Mouse (Mus musculus): ENCODE results near the gene Srsf6. TPM values are rescaled to one million over a fixed set of nuclear protein-coding genes. Genes with fewer than 3 reads are reported as not detected.
A peak's percentile ranks its signal among the peaks of the same experiment; 100 is the strongest.

Srsf6 gene
- polyA plus RNA-seq, 1 experiment = 50.4 TPM

GRCm38 (mm10) chr2:162922834-162923233, 8.5 kb upstream of the Srsf6 start:
- Histone ChIP-seq H3K4me3 (ENCODE audit: insufficient read depth, low read depth, low read length) (no peak overlapping the region), H3K4me1 (ENCODE audit: control insufficient read depth, insufficient read depth, insufficient read length, low read length) (no peaks in the 10 kb centered on the region), H3K27ac (replicated peaks; ENCODE audit: low read depth, low read length) (no peak overlapping the region)

DNA sequence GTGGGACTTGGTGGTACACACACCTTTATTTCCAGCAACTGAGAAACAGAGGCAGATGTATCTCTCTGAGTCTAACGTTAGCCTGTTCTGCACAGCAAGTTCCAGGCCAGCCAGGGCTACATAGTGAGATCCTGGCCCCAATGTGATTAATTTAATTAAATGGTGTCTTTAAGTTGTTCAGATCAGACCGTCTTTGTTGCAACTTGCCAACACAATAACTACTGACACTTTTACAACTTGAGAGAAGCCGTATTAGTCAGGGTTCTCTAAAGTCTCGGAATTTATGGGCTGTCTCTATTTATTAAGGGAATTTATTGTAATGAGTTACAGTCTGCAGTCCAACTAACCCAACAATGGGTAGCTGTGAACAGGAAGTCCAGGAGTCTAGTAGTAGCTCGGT, 7.2 kb upstream of the Srsf6 start:
- Histone ChIP-seq H3K4me3 (ENCODE audit: insufficient read depth, low read depth, low read length) (no peak overlapping the region), H3K4me1 (ENCODE audit: control insufficient read depth, insufficient read depth, insufficient read length, low read length) (no peaks in the 10 kb centered on the region), H3K27ac (replicated peaks; ENCODE audit: low read depth, low read length) (no peak overlapping the region)

- H3K4me1 ChIP-seq (ENCODE audit: control insufficient read depth, insufficient read depth, insufficient read length, low read length) = peaks cover 3% of the 10 kb centered on the region
- H3K27ac ChIP-seq (replicated peaks; ENCODE audit: low read depth, low read length) = no peak overlapping the region
- H3K4me3 ChIP-seq (ENCODE audit: insufficient read depth, low read depth, low read length) = no peak overlapping the region
Observed at GRCm38 (mm10) chr2:162927918-162928585, 3.3 kb upstream of the Srsf6 start.

DNA sequence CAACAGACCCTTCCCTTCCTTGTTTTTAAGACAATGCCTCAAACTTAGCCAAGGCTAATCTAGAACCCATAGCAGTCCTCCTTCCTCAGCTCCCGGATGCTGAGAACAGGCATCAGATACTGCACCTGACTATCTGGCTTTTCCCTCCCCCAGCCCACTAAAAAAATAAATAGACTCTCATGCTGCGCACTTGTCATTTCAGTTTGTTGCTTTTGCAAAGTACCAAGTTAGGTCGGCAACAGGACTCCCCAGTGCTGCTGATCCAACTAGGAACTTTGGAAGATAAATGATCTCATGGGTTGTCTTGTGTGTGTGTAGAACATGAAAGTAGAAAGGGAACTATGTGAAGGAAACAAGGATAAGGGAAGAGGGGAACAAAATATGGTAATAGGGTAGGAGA, 1.6 kb upstream of the Srsf6 start:
- Histone ChIP-seq H3K4me1 (ENCODE audit: control insufficient read depth, insufficient read depth, insufficient read length, low read length) (peaks cover 3% of the 10 kb centered on the region), H3K27ac (replicated peaks; ENCODE audit: low read depth, low read length) (no peak overlapping the region), H3K4me3 (ENCODE audit: insufficient read depth, low read depth, low read length) (no peak overlapping the region)

DNA sequence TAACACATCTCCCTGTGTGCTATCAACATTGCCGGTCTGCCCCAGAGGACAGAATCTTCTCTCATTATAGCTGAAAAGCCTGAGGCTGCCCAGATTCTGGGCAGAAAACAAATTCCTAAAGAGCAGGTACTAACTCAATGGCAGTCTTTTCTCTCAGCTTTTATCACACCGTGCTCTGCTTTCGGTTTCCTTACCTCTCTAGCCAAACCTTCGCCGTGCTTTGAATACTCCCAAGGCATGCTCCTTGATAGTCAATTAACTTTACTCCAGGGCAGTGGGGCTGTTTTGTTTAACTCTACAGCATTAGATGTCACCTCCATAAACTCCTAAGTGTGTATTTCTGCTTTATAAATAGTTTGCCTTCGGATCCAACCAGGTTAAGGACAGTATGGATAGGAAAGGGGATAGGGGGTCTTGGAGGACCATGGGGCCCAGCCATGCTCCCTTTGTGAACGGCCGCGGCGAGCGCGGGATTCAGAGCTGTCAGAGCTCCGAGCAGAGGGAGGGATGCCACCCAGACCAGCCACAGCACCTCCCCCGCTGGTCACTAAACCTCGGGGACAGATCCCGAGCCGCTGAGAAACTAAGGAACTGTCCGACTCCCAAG, 709 bp upstream of the Srsf6 start:
- Histone ChIP-seq H3K27ac (replicated peaks; ENCODE audit: low read depth, low read length) (no peak overlapping the region), H3K4me3 (ENCODE audit: insufficient read depth, low read depth, low read length) (peak overlapping the region; percentile 69), H3K4me1 (ENCODE audit: control insufficient read depth, insufficient read depth, insufficient read length, low read length) (peaks cover 3% of the 10 kb centered on the region)

- peak overlapping the region; percentile 92 for H3K27ac ChIP-seq (replicated peaks; ENCODE audit: low read depth, low read length)
- peak overlapping the region; percentile 99 for H3K4me3 ChIP-seq (ENCODE audit: insufficient read depth, low read depth, low read length)
- H3K4me1 ChIP-seq (ENCODE audit: control insufficient read depth, insufficient read depth, insufficient read length, low read length) = peaks cover 3% of the 10 kb centered on the region
Observed at GRCm38 (mm10) chr2:162931674-162932650, 634 bp downstream of the Srsf6 start.

DNA sequence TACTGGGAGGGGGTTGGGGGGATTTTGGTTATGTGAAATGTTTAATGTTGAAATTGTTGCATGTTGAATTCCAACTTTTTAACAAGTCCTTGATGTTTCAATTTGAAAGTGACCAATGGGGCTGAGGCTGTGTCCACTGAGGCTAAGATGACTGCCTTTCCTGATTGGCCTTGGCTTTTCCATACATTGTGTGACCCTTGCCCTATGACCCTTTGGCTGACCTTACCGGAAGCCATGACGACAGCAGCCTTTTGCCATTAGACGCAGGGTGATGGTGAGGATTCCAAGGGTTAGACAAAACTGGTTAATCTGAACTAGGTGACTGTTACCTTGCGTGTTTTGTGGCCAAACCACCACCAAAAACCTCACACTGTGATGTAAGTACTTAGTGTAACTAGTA, 1.4 kb downstream of the Srsf6 start:
- Histone ChIP-seq H3K4me3 (ENCODE audit: insufficient read depth, low read depth, low read length) (peak overlapping the region; percentile 37), H3K27ac (replicated peaks; ENCODE audit: low read depth, low read length) (no peak overlapping the region), H3K4me1 (ENCODE audit: control insufficient read depth, insufficient read depth, insufficient read length, low read length) (peaks cover 3% of the 10 kb centered on the region)

GRCm38 (mm10) chr2:162934421-162934820, 3.1 kb downstream of the Srsf6 start:
- Histone ChIP-seq H3K4me1 (ENCODE audit: control insufficient read depth, insufficient read depth, insufficient read length, low read length) (peaks cover 3% of the 10 kb centered on the region), H3K4me3 (ENCODE audit: insufficient read depth, low read depth, low read length) (no peak overlapping the region), H3K27ac (replicated peaks; ENCODE audit: low read depth, low read length) (no peak overlapping the region)

DNA sequence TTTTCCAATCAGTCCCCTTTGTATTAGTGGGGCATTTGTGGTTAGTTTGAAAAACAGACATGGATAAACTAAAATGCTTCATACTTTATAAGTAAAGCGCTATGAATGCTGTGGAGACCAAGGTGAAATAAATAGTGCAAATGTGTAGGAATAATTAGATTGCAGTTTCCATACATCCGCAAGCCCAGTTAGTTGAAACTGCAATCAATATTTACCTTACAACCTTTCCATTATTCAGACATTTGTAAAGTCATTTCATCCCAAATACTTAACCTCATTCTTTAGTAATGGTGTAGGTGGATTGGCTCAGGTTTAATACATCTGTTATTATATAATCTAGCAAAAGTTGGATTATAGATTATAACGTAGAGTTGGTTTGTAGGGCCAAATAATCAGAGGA, 4.4 kb downstream of the Srsf6 start:
- Histone ChIP-seq H3K4me1 (ENCODE audit: control insufficient read depth, insufficient read depth, insufficient read length, low read length) (peaks cover 3% of the 10 kb centered on the region), H3K4me3 (ENCODE audit: insufficient read depth, low read depth, low read length) (no peak overlapping the region), H3K27ac (replicated peaks; ENCODE audit: low read depth, low read length) (no peak overlapping the region)

DNA sequence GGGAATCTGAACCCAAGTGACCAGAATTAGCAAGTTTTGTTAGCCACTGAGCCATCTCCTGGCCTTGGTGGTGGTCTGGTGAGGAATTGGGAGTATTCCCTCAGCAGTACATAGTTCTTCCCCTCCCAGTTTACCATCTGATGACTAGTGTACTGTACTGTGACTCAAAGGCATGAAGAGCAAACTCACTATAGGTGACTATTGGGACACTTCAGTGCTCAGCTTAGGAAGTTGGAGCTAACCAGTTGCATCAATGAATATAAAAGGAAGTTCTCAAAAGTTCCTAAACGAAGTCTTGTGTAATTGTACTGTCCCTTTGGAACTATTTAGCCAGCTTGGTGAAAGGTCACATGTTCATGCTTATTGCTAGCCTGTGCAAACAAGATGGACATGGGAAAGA, 8.2 kb downstream of the Srsf6 start:
- no peaks in the 10 kb centered on the region; the same call in 1 of the 2 replicates for H3K4me1 ChIP-seq (ENCODE audit: control insufficient read depth, insufficient read depth, insufficient read length, low read length)
- H3K4me3 ChIP-seq (ENCODE audit: insufficient read depth, low read depth, low read length) = no peak overlapping the region
- H3K27ac ChIP-seq (replicated peaks; ENCODE audit: low read depth, low read length) = no peak overlapping the region

DNA sequence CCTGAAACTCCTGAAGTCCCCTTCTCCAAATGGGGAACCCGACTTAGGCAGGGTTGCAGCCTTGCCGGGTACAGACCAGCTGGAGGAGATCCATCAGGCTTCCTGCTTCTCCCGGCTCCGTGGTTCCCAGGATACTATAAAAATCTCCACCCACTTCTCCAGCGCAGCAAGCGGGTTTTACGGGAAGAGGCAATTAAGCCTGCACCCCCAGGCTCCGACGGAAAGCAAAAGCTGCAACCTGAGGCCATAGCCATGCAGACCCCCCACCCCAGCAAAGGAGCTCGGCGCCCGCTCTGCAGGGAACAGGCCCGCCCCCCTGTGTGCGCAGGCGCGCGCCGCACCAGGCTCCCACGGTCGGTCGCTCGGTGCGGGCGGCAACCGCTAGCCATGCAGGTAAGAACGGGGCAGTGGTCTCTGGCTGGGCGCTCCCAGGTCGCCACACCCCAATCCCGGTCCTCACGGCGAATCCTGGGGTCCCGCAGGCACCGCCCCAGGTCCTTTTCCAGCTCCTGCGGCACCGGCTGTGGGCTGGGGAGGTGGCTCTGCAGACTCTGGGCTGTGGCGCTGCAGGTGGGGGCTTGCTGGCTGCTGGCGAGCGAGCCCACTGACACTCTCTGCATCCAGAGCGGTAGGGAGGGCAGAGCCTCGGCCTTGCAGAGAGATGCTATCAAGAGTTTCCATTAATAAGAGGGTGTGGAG, 12.0 kb downstream of the Srsf6 start, which contains the start of gene L3mbtl1:
Gene L3mbtl1 (plus strand): TSS at position 325 of the 699 bp plus-strand sequence.
- no peak within 1 kb of the TSS for H3K27ac ChIP-seq (replicated peaks; ENCODE audit: low read depth, low read length)
- H3K4me3 ChIP-seq (ENCODE audit: insufficient read depth, low read depth, low read length) = peak within 1 kb of the TSS; percentile 59
- no peaks in the 10 kb centered on the region; the same call in 1 of the 2 replicates for H3K4me1 ChIP-seq (ENCODE audit: control insufficient read depth, insufficient read depth, insufficient read length, low read length)

DNA sequence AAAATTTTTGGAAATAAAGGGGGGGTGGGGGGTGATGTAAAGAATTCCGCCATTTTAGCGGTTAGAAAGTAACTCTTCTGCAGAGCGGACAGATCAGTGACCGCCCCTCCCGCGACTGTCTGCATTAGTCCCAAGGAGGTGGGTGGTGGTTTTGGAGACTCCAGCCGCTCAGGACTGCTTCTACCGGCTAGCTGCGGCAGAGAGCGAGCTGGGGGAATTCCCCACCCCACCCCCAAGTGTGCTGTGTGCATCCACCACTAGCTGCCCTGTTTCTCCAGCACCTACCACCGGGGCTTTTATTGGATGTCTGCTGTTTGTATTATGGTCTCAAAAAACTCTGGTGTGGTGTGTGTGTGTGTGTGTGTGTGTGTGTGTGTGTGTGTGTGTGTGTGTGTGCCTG, 12.6 kb downstream of the Srsf6 start:
- Histone ChIP-seq H3K4me1 (ENCODE audit: control insufficient read depth, insufficient read depth, insufficient read length, low read length) (no peaks in the 10 kb centered on the region; the same call in 1 of the 2 replicates), H3K4me3 (ENCODE audit: insufficient read depth, low read depth, low read length) (no peak overlapping the region), H3K27ac (replicated peaks; ENCODE audit: low read depth, low read length) (no peak overlapping the region)

DNA sequence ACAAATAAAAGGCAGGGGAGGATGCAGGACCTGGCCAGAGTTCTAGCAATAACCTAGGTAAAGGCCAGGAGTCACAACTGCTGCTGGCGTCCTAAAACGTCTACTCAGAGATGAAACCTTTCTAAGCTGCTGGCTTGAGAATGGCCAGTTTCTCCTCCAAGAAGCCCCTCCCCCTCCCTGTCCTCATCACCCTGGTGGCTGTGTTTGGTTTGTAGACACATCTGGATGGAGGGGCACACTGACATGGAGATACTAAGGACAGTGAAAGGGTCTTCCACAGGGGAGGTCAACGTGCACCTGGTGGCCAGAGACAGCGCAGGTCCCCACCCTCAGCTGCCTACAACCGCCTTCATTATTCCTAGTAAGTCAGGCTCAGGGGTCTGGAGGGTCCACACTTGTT, 15.6 kb downstream of the Srsf6 start:
- no peak overlapping the region for H3K4me3 ChIP-seq (ENCODE audit: insufficient read depth, low read depth, low read length)

DNA sequence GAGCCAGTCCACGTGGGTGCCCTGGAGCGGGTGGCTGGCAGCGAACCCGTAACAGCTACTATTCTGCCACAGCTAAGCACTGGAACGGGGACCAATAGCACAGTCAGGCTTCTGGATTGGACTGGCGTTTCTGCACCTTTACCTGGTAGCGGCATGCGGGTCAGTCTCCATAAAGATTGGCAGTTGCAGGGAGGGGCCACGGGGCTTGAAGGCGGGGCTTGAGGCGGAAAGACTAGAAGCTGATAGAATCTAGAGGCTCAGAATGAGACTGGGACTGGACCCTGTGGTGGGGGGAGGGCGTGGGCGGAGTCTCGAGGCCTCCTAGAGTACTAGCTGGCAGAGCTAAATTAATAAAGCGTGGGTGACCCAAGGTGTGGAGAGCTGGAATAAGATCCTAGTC, 16.4 kb downstream of the Srsf6 start:
- Histone ChIP-seq H3K4me1 (ENCODE audit: control insufficient read depth, insufficient read depth, insufficient read length, low read length) (no peaks in the 10 kb centered on the region), H3K27ac (replicated peaks; ENCODE audit: low read depth, low read length) (no peak overlapping the region), H3K4me3 (ENCODE audit: insufficient read depth, low read depth, low read length) (no peak overlapping the region)

More for the DNA sequence above, 15.6 kb downstream of the Srsf6 start:
- no peak overlapping the region for H3K27ac ChIP-seq (replicated peaks; ENCODE audit: low read depth, low read length)
- H3K4me1 ChIP-seq (ENCODE audit: control insufficient read depth, insufficient read depth, insufficient read length, low read length) = no peaks in the 10 kb centered on the region

GRCm38 (mm10) chr2:162948221-162948620, 16.9 kb downstream of the Srsf6 start:
- H3K4me3 ChIP-seq (ENCODE audit: insufficient read depth, low read depth, low read length) = no peak overlapping the region
- H3K27ac ChIP-seq (replicated peaks; ENCODE audit: low read depth, low read length) = no peak overlapping the region
- no peaks in the 10 kb centered on the region for H3K4me1 ChIP-seq (ENCODE audit: control insufficient read depth, insufficient read depth, insufficient read length, low read length)
